Mouse (Mus musculus) 3T3-L1 (cell line): ENCODE results near the gene Shmt2.

Experiments
- DNase-seq: peaks from one replicate; pipeline ENCODE4 v3.0.0-alpha.2; 2015; ENCODE audit warnings: low read depth, low spot score

Shmt2 gene

DNA sequence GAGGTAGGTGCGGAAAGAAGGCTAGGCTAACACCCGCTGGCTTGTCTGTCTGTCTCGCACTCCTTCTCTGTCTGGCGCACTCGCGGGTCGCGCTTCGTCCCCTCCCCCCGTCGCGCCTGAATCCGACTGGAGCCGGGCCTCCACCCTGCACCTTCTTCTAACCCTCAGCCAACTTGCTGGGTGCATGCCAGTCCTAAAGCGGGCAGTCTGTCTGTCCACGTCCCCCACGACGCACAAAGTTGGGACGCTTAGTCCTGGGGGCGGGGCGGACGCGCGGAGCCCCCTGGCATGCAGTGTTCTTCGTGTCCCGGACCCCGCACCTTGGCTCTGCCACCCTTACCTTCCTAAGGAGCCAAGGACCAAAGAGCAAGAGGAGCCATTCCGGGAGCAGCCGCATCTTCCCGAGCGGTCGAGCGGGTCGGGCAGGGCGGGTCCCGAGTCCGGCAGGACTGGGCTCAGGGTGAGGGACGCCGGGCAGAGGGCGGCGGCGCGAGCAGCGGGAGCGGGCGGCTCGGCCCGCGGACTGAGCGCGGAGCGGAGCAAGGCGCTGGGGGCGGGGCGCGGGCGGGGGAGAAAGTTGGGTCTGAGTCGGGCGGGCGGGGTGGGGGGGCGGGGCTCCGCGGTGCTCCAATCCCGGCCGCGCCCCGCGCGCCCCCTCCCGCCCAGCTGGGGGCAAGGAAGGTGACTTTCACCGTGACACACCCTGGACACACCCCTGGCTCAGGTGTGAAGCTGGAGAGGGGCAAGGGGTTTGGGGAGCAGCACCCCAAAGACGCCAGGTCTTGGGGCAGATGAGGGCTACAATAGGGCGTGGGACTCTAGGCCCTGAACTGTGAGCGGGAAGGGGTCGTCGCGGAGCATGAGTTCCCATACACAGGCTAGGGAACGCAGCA is 12.0 kb upstream of the Shmt2 start, which contains the start of gene Nxph4:
Gene Nxph4, minus strand, starts transcription at position 524 of the 893 bp plus-strand sequence.
- no peak for DNase-seq

DNA sequence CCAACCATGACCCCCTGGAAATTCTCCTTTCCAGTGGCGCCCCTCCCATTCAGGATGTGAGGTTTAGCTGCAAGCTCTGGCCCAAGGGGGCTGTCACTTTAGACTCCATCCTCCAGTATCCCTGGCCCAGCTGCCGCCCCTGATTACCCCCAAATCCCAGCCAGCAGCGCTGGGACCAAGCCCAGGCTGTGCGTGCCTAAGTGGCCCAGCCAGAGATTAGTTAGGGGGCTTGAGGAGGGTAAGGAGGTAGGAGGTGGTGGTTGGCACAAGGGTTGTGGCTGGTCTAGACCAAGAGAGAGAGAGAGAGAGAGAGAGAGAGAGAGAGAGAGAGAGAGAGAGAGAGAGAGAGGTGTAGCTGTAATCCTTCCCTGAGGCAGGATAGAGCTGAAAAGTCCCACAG is 9.3 kb upstream of the Shmt2 start:
- DNase-seq = no peak

DNA sequence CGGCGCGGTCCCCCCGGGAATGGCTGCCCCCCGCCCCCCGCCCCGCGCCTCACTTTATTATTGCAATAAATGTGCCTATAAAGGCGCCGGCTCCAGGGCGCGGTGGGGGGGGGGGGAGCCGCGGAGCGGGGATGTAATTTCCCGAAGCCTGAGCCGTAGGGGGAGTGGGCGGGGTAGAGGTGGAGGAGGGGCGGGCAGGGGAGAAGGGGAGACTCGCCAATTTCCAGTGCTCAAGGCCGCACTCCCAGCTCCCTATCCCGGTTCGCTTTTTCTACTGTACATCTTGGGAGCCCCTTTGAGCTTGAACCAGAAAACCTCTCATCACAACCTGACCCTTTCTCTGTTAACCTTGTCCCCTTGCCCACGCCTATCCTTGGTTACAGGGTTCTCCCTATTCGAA is 8.7 kb upstream of the Shmt2 start:
- DNase-seq = no peak

DNA sequence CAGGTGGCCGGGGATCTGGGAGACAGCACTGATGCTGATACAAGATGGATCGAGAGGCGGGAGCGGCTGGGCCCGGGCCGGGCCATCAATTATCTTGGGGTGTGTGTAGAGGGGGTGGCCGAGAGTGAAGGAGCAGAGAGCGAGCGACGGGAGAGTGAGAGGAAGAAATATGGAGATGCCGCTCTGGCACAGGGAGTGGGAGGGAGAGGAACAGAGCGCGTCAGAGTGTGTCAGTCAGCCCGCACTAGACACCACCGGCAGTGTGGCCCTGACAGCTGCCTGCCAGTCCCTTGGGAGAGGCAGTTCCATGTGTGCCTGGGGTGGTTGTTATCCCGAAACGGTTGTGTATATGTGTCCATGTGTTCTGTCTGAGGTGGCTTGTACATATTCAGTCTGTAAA is 5.2 kb upstream of the Shmt2 start:
- no peak for DNase-seq

DNA sequence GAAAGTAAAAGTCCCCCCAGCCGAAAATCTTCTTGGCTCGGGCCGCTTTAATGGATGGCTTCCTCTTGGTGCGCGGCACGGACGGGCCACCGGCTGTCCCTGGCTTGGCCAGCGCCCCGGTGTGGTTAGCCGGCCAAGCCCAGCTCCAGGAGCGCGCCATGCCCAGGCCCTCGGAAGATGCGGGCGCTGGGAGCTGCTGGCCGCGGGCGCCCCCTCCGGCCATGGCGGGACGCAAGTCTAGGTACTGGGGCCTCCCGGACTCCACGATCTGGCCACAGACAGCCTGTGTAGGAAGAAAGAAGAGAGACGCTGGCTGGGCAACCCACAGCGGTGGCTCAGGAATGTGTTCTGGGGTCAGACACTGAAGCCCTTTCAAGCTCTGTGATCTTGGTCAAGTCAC is 4.4 kb upstream of the Shmt2 start:
- no peak for DNase-seq

DNA sequence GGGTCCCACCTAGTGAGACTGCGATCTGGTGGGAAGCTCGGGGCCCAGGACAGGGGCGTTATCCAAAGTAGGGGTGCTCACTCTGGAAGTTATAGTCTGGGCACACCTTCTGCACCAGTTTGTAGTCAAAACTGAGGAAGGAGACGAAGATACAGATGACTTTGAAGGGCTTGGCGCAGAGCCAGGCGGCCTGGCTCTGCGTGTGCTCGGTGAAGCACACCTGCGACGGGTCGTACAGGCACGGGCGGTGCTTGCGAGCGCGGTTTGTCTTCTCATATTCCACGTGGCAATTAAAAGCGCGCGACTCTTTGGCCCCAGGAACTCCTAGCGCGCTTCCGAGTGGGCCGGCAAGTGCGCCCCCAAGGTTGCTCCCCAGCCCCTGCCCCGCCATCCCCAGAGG is 3.8 kb upstream of the Shmt2 start:
- DNase-seq = no peak

DNA sequence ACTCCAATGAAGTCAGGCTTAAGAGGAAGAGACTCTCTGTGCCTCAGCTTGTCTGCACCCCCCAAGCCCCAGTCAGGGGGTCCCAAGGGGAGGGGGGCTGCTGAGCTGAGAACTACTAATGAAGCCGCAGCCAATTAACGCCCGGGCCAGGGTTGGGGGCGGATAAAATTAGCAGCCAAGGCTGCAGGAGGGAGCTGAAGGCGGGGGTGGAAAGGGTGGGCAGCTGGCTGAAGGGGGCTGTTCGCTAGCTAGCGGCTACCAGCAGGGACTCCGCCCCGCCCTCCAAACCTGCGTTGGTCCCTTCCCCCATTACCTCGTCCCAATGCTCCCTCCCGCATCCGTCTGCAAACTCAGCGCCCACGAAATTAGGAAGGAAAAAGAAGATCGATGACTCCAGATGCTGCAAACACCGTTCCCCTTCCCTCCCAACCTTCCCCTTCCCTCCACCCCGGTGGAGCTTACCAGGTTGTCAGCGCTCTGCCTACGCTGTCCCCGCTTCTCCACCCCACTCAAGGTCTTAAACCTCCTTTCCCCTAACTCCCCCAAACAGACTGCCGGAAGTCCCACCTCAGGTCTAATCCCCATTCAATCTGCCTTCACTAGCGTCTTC is 2.5 kb upstream of the Shmt2 start:
- DNase-seq = no peak

DNA sequence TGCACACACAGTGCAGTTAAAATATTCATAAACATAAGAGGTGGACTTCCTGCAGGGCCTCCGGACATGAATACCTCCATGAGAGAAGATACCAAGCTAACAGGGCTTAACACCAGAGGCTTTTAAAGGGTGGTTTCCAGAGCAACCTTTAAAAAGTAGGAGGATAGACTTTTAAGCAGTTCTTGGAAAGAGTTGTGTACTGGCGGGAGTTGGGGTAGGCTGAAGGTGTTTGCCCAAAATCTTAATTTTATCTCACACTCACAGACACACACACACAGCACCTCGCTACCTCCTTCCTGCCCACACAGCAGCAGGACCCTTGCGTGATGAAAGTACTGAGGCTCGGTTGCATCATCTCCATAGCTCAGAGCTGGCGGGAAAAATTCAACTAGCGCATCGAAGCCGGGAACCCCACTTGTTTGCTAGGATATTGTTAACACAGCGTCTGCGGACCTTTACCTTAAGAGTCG is 598 bp downstream of the Shmt2 start:
- DNase-seq = peak; percentile 69

DNA sequence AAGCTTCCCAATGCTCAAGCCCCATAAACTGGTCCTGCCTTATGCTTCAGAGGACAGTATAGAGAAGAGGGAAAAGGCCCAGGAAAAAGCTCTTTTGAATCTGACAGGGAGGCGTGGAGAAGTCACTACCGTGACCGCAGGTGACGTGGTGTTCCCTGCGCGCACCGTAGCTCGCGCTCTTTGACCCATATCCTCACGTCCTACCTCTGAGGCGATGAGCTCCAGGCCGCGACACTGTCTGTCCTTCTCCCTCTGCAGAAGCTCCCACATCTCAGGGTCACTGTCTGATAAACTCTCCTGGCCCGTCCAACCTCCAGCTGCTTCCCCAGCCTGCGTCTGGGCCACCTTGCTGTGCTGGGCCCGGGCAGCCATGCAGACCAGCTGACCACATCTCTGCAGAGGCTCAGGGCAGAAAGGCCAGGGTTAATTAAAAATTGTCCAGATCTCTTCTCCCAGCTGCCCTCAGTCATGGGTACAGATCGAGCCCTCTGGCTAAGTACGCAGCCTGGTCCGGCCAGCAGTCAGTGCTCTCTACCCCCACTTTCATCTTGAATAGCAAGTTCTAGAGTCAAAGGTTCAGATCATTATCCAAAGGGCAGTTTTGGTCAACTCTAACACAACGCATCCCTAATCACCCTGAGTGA is 1.4 kb downstream of the Shmt2 start:
- no peak for DNase-seq

DNA sequence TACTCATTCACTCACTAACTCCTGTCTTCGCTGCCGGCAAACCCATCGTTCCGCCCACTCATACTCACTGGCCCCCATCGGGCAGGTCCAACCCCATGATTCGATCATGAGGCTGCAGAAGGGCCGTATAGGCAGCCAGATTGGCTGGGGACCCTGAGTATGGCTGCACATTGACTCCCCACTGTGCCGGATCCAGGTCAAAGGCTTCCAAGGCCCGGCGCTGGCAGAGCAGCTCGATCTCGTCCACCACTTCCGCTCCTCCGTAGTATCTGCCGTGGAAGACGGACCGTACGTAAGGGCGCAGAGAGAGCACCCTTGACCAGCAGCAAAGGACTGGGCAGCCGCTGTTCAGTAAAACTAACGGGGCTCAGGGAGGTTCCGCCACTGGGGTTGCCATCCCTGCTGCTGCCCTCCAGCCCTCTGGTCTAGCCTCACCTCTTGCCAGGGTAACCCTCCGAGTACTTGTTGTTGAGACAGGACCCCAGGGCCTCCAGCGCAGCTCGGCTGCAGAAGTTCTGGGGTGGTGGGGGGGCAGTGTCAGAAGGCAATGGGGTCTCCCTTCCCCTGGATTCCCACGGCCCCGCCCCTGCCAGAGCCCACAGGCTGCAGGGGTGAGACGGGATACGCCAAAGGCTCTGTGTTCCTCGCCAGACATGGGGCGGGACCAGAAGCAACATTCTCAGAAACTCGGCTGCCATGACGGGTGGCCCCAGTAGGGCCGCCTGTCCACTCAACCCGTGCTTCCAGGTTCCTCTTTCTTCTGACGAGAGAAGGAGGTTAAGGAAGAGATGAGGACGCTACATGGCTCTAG is 2.1 kb downstream of the Shmt2 start:
- DNase-seq = no peak

DNA sequence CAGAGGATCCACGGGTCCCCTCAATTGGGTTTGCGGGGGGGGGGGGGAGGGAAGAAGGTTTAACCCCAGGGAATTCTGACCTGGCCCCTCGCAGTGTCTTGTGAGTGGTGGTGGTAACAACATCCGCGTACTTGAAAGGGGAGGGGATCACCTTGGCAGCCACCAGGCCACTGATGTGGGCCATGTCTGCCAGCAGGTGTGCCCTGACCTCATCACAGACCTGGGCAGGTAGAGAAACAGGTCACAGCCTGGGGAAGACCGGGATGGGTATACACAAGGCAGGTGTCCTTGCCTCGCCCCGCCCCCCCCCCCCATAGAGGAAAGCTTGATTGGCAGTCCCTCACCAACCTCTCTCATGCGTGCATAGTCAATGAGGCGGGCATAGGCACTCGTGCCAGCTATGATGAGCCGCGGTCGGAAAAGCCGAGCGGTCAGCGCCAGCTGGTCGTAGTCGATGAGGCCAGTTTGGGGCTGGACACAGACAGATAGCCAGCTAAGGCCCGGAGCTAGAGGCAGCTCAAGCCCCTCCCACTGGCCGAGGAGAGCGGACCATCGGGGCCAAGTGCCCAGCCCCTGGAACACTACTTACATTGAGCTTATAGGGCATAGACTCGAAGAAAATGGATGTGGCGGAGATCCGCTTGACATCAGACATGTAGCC is 3.1 kb downstream of the Shmt2 start:
- DNase-seq = no peak

DNA sequence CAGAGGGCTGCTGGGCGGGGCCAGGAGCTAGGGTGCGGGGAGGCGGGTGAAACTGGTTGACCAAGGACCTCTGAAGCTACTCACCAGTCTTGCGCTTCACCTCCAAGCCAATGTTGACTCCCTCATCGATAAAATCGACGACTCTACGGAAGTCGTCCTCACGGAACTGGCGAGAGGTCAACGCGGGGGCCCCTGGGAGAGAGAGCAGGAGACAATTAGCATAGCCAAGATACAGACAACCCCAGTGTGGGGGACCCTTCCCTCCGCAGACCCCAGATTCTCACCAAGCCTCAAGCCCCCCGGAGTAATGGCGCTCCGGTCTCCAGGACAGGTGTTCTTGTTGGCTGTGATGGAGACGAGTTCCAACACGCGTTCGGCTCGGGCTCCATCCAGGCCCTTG is 4.3 kb downstream of the Shmt2 start:
- DNase-seq = no peak

DNA sequence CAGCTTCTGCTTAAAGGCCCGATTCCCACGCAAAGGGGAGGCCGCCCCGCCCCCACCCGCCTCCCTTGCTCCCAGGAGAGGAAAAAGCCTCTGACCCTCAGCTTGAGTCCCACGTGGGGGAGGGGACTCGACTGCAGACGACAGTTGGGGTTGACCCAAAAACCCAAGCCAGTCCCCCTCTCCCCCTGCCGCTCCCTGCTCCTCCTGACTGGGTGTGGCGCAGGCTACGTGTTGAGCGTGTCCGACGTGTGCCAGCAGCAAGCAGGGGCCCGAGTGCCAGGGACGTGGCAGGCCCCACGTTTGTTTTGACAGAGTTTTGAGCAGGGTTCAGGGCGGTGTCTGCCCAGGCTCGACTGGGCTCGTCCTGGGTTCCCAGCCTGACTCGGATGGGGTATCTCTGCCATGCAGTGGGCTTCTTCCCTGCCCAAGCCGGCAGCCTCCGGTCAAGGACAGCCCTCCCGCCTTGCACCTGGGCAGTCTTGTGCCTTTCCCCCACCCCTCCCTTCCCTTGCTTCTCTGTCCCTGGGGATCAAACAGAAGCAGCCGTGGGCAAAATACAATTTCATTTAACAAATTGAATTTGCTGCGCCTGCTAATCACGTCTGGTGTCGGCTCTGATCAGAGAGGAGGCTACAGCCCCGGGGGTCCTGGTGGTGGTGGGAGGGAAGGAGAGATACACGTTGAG is 5.5 kb downstream of the Shmt2 start:
- DNase-seq = no peak

DNA sequence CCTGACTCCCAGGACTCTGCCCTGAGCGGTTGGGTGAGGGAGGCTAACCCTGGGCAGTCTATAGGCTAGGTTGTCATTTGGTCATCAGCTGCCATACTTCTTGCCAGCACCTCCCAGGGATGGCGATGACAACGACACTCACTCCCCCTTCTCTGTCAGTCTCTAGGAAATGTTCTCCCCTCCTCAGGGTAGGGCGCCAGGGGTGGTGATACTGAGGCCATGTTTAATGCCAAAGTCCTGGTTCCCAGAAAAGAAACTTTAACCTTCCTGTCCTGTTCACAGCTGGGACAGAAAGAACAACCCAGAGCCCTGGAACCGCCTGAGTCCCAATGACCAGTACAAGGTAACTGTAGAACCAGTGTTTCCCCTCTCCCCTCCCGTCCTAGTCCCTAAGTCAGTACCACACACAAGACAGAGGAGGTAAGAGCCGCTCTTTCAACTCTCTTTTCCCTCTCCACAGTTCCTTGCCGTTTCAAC is 6.2 kb downstream of the Shmt2 start:
- DNase-seq = no peak

DNA sequence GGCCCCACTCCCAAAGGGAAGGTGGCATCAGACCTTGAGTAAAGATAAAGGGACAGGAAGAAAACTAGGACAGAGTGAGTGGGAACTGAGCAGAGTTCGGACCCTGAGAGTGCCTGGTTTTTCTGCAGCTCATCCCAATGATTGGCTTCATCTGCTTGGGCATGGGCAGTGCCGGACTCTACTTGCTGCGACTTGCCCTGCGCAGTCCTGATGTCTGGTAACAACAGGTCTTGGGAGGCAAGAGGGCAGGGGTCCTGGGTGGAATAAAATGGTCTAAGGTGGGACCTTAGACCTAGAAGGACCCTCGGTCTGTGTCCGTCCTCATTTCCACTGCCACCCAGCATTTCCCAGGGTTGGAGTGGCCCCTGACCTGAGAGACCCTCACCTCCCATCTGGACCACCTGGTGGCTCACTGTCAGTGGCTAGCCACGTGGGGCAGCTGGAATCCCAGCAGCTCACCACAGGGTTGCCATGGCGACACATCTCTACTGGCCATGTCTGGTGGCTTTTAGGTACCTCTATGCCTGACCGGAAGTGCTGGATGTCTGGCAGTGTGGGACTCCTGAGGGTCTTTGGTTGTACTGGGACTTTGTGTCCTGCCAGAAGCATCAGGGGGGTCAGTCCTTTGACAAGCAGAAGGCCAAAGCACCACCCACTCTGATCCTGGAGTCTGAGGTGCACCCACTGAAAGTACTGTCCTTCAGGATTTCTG is 6.8 kb downstream of the Shmt2 start:
- DNase-seq = no peak

DNA sequence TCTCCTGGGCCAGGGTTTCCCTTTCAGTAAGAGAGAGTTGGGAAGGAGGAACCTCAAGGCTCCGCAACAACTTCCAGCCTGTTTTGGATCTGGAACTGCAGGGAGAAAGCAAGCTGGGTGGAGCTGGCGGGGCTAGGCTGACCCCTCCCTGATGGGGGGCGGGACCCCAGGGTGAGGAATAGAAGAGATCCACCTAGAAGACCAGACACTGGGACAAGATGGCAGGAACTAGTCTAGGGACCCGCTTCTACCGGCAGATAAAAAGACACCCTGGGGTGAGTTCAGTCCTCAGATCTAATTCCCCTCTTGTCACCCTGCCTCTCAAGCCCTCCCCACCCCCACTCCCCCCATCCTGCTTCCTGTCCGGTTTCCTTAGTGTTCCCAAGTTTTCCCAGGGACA is 7.5 kb downstream of the Shmt2 start, which contains the start of gene Ndufa4l2:
Gene Ndufa4l2, plus strand, starts transcription at position 204 of the 400 bp plus-strand sequence.
- no peak for DNase-seq

DNA sequence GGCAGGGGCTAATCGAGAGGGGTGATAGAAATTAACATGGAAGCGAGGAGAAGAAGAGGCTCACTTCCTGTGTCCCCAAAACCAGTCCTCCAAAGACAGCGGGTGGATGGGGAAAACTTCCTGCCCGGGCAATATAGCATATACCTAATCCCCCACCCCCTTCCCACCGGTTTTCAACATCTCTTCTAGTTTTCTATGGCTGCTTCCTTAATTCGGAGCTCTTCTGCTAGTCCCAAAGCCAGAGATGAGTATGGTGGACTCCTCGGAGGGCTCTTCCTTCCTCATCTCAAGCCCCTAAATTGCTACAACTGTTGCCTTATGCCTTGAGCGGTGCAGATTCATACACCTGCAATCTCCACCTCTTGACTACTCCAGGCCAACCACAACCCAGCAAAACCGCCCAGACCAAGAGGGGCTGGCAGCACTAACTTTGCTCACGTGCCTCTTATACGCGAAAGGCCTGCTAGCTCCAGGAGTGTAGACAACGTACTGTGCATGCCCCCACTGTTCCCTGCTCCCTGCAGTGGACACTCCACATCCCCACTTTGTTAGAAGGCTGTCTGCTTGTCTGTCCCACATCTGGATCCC is 8.0 kb downstream of the Shmt2 start:
- DNase-seq = no peak

DNA sequence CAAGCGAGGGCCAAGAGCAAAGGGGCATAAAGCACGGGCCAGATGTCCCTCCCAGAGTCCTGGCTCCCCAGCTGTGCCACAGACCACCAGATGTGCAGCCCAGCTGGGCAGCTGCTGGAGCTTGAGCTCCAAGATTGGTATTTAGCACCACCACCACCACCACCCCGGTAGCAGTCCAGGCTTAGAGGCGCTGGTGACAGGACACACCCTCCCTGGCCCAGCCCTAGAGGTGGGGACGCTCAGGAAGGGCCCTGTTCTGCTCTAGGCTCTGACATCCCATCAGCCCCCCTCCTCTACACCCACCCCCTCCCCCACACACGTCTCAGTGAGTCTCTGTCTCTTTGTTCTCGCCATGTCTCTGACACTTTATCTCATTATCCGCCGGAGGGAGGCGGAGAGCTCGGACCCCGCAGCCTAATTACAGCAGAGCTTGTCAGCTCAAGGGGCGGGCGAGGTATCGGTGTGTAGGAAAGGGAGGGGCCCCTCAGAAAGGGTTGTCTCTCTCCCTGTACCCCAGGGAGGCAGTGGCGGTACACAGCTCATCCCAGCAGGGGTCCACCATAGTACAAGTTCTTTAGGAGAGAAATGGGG is 8.6 kb downstream of the Shmt2 start:
- peak; percentile 28 for DNase-seq

DNA sequence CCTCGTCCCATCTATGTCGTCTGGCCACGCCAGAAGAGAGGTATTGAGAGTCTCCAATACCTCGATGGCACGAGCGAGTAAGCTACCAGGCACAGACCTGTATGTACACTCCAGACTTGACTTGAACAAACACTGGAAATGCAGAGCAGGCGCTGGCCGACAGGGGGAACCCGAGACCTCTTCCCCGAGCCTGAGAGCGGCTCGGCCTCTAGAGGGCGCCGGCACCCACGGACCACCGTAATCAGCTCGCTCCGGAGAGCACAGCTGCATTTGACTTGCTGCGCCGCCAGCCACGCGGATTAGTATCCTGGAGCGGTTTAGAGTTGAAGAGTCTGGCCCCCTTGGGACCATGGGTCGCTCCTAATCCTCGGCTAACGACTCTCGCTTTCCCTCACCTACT is 9.4 kb downstream of the Shmt2 start:
- DNase-seq = peak; percentile 92
